Mouse (Mus musculus): ENCODE data around the gene 4933412E24Rik. TPM values are rescaled to one million over a fixed set of nuclear protein-coding genes. Genes with fewer than 3 reads are reported as not detected.

4933412E24Rik gene
- not detected in 2 replicates for polyA plus RNA-seq (2015; fragmentation: Nextera tagmentation; extraction: Ambion mirVana)

GRCm38 (mm10) chr15:60016513-60016912 is at the start of gene 4933412E24Rik:
Gene 4933412E24Rik, minus strand, starts transcription at chr15:60016613.
- 72% methylated on average over 7 of the region's 7 CpGs for WGBS (ENCODE audit: insufficient replicate concordance)
- no peak for ATAC-seq
- no peak within 1 kb of the TSS for H3K4me2 ChIP-seq (ENCODE audit: low read depth, low read length)

DNA sequence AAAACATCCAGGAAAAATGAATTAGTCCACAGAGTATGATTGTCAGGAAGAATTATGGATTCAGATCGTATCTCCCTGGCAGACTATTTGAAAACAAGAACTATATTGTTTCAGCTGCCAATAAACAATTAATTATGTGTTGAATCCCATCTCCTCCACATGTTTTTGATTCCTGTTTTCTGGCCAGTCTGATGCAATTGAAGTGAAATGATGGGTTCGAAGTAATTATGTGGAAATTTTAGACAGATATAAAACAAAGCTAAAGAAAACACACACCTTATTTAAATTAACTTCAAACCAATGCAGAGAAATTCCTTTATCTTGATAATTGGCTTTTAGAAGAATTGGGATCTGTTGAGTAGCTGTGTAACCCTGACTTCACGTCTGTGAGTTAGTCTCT is 14.3 kb upstream of the 4933412E24Rik start:
- no peak for DNase-seq
- TF ChIP-seq CTCF (IDR thresholded peaks at IDR 0.05; ENCODE audit: low read depth) (no peak), EP300 (IDR thresholded peaks at IDR 0.05; ENCODE audit: low read depth) (no peak)
- Histone ChIP-seq H3K9me3 (ENCODE audit: low read length) (no peaks in the 10 kb centered on the region), H3K4me1 (ENCODE audit: insufficient read depth) (no peaks in the 10 kb centered on the region), H3K9ac (replicated peaks) (no peak overlapping the region), H3K27ac (ENCODE audit: low read depth) (no peak overlapping the region), H3K4me2 (ENCODE audit: low read depth, low read length) (no peak overlapping the region), H3K36me3 (replicated peaks; ENCODE audit: insufficient read depth, low read length) (no peaks in the 10 kb centered on the region), H3K27me3 (ENCODE audit: insufficient read depth, low read length) (no peaks in the 10 kb centered on the region), H3K4me3 (ENCODE audit: low read depth, low read length) (no peak overlapping the region)
- ATAC-seq: no peak
- 75% methylated on average over 3 of the region's 3 CpGs for WGBS (ENCODE audit: insufficient replicate concordance)

More at GRCm38 (mm10) chr15:60016513-60016912, at the start of gene 4933412E24Rik:
- Histone ChIP-seq H3K27me3 (ENCODE audit: insufficient read depth, low read length) (no peaks in the 10 kb centered on the region), H3K9me3 (ENCODE audit: low read length) (no peaks in the 10 kb centered on the region), H3K27ac (ENCODE audit: low read depth) (no peak within 1 kb of the TSS), H3K9ac (replicated peaks) (no peak within 1 kb of the TSS), H3K4me1 (ENCODE audit: insufficient read depth) (no peaks in the 10 kb centered on the region), H3K4me3 (ENCODE audit: low read depth, low read length) (no peak within 1 kb of the TSS), H3K36me3 (replicated peaks; ENCODE audit: insufficient read depth, low read length) (no peaks in the 10 kb centered on the region)
- no peak for DNase-seq
- TF ChIP-seq EP300 (IDR thresholded peaks at IDR 0.05; ENCODE audit: low read depth) (no peak), CTCF (IDR thresholded peaks at IDR 0.05; ENCODE audit: low read depth) (no peak)

GRCm38 (mm10) chr15:60021256-60021655 is 4.8 kb upstream of the 4933412E24Rik start:
- 55% methylated on average over 3 of the region's 3 CpGs for WGBS (ENCODE audit: insufficient replicate concordance)
- DNase-seq (no peak), ATAC-seq (no peak)
- H3K4me2 ChIP-seq (ENCODE audit: low read depth, low read length): no peak overlapping the region
- no peak overlapping the region for H3K9ac ChIP-seq (replicated peaks)
- no peaks in the 10 kb centered on the region for H3K9me3 ChIP-seq (ENCODE audit: low read length)
- H3K27ac ChIP-seq (ENCODE audit: low read depth): no peak overlapping the region
- H3K4me1 ChIP-seq (ENCODE audit: insufficient read depth): no peaks in the 10 kb centered on the region
- H3K4me3 ChIP-seq (ENCODE audit: low read depth, low read length): no peak overlapping the region
- no peaks in the 10 kb centered on the region for H3K27me3 ChIP-seq (ENCODE audit: insufficient read depth, low read length)
- TF ChIP-seq EP300 (IDR thresholded peaks at IDR 0.05; ENCODE audit: low read depth) (no peak), CTCF (IDR thresholded peaks at IDR 0.05; ENCODE audit: low read depth) (no peak)
- H3K36me3 ChIP-seq (replicated peaks; ENCODE audit: insufficient read depth, low read length): no peaks in the 10 kb centered on the region

DNA sequence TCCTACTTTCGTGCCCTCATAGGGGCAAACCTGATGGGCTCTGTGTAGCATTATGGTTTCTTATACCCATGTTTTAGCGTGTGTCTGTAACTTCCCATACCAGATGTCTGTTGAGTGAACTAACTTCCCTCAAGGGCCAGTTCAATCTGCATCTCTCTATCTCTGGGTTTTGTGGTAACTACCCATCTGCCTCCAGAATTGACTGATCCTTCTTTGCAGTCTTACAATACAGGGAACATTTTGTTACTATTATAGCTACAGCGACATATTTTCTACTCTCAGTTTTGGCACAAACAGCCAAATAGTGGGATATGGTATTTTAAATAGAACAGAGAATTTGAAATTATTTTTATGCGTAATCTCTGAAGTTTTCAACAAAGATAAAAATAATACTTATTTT is 6.2 kb downstream of the 4933412E24Rik start:
- Histone ChIP-seq H3K9me3 (ENCODE audit: low read length) (no peaks in the 10 kb centered on the region), H3K4me2 (ENCODE audit: low read depth, low read length) (no peak overlapping the region), H3K27ac (ENCODE audit: low read depth) (no peak overlapping the region), H3K36me3 (replicated peaks; ENCODE audit: insufficient read depth, low read length) (no peaks in the 10 kb centered on the region), H3K27me3 (ENCODE audit: insufficient read depth, low read length) (no peaks in the 10 kb centered on the region), H3K9ac (replicated peaks) (no peak overlapping the region), H3K4me1 (ENCODE audit: insufficient read depth) (no peaks in the 10 kb centered on the region), H3K4me3 (ENCODE audit: low read depth, low read length) (no peak overlapping the region)
- ATAC-seq: no peak
- WGBS (ENCODE audit: insufficient replicate concordance): 76% methylated on average over 4 of the region's 4 CpGs
- no peak for DNase-seq
- TF ChIP-seq EP300 (IDR thresholded peaks at IDR 0.05; ENCODE audit: low read depth): no peak
- TF ChIP-seq CTCF (IDR thresholded peaks at IDR 0.05; ENCODE audit: low read depth): no peak

- TF ChIP-seq CTCF (IDR thresholded peaks at IDR 0.05; ENCODE audit: low read depth) (no peak), EP300 (IDR thresholded peaks at IDR 0.05; ENCODE audit: low read depth) (no peak)
- no peak for ATAC-seq
- whole genome bisulfite sequencing (ENCODE audit: insufficient replicate concordance): 70% methylated on average over 3 of the region's 3 CpGs
Observed at GRCm38 (mm10) chr15:60009610-60010009, 6.8 kb downstream of the 4933412E24Rik start.

GRCm38 (mm10) chr15:59983777-59984176 is 32.6 kb downstream of the 4933412E24Rik start:
- no peak for ATAC-seq
- no peaks in the 10 kb centered on the region for H3K27me3 ChIP-seq (ENCODE audit: insufficient read depth, low read length)
- no peaks in the 10 kb centered on the region for H3K9me3 ChIP-seq (ENCODE audit: low read length)
- H3K4me1 ChIP-seq (ENCODE audit: insufficient read depth): no peaks in the 10 kb centered on the region
- WGBS (ENCODE audit: insufficient replicate concordance): 51% methylated on average over 4 of the region's 4 CpGs
- no peak overlapping the region for H3K4me3 ChIP-seq (ENCODE audit: low read depth, low read length)
- H3K9ac ChIP-seq (replicated peaks): no peak overlapping the region
- TF ChIP-seq EP300 (IDR thresholded peaks at IDR 0.05; ENCODE audit: low read depth) (no peak), CTCF (IDR thresholded peaks at IDR 0.05; ENCODE audit: low read depth) (no peak)
- H3K4me2 ChIP-seq (ENCODE audit: low read depth, low read length): no peak overlapping the region
- H3K36me3 ChIP-seq (replicated peaks; ENCODE audit: insufficient read depth, low read length): no peaks in the 10 kb centered on the region
- no peak for DNase-seq
- no peak overlapping the region for H3K27ac ChIP-seq (ENCODE audit: low read depth)

More at GRCm38 (mm10) chr15:60009610-60010009, 6.8 kb downstream of the 4933412E24Rik start:
- no peaks in the 10 kb centered on the region for H3K4me1 ChIP-seq (ENCODE audit: insufficient read depth)
- H3K36me3 ChIP-seq (replicated peaks; ENCODE audit: insufficient read depth, low read length): no peaks in the 10 kb centered on the region
- no peaks in the 10 kb centered on the region for H3K27me3 ChIP-seq (ENCODE audit: insufficient read depth, low read length)
- no peaks in the 10 kb centered on the region for H3K9me3 ChIP-seq (ENCODE audit: low read length)
- H3K4me2 ChIP-seq (ENCODE audit: low read depth, low read length): no peak overlapping the region
- H3K4me3 ChIP-seq (ENCODE audit: low read depth, low read length): no peak overlapping the region
- H3K9ac ChIP-seq (replicated peaks): no peak overlapping the region
- H3K27ac ChIP-seq (ENCODE audit: low read depth): no peak overlapping the region
- no peak for DNase-seq

- H3K4me2 ChIP-seq (ENCODE audit: low read depth, low read length): no peak overlapping the region
- no peaks in the 10 kb centered on the region for H3K4me1 ChIP-seq (ENCODE audit: insufficient read depth)
- no peak overlapping the region for H3K4me3 ChIP-seq (ENCODE audit: low read depth, low read length)
- no peaks in the 10 kb centered on the region for H3K27me3 ChIP-seq (ENCODE audit: insufficient read depth, low read length)
- H3K27ac ChIP-seq (ENCODE audit: low read depth): no peak overlapping the region
- WGBS (ENCODE audit: insufficient replicate concordance): 33% methylated on average over 3 of the region's 3 CpGs
- ATAC-seq: no peak
- TF ChIP-seq CTCF (IDR thresholded peaks at IDR 0.05; ENCODE audit: low read depth) (no peak), EP300 (IDR thresholded peaks at IDR 0.05; ENCODE audit: low read depth) (no peak)
- no peak overlapping the region for H3K9ac ChIP-seq (replicated peaks)
- no peaks in the 10 kb centered on the region for H3K9me3 ChIP-seq (ENCODE audit: low read length)
- H3K36me3 ChIP-seq (replicated peaks; ENCODE audit: insufficient read depth, low read length): no peaks in the 10 kb centered on the region
- no peak for DNase-seq
Observed at GRCm38 (mm10) chr15:59975310-59975709, 41.1 kb downstream of the 4933412E24Rik start.
